Mouse (Mus musculus) lung, adult 2 months (tissue): ENCODE data around the gene Rab11fip5.
A peak's percentile ranks its signal among the peaks of the same experiment; 100 is the strongest.

ENCODE experiments used
- CTCF ChIP-seq: fragments of 200-500 bp; IDR thresholded peaks from 2 replicates; pipeline ENCODE4 v1.5.1; 2011; ENCODE audit warnings: mild to moderate bottlenecking, low read length, control low read depth; ENCODE audit not compliant: insufficient read depth
- POLR2A ChIP-seq: fragments of 200-500 bp; IDR thresholded peaks from 2 replicates; pipeline ENCODE4 v1.6.1; 2011; ENCODE audit warnings: low read depth, mild to moderate bottlenecking, control low read depth, low read length, borderline replicate concordance; ENCODE audit errors: extremely low read depth

DNA sequence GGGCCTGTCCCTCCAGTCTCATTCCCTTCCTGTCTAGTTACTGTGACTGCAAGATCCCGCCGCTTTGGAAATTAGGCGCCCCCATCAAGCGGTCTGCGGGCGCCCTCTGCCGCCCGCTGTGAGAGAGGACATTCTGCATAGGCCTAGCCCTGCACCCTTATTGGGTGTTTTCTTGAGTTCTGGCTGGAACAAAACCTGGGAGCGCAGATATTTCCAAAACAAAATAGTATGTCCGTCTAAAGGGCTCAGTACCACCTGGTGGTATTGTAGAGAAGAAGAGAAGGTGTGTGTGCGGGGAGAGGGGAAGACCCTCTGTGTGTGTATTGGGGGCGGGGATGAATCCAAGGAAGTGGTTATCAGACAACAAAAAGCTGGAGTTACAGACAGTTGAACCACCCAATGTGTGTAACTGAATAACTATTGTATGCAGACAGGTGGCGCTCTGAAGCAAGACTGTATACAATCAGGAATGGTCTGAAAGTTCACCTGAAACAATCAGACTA lies 36.4 kb upstream of the Rab11fip5 start:
- TF ChIP-seq POLR2A (no peak), CTCF (peak; percentile 58)
